Mouse (Mus musculus) liver, adult 2 months (tissue): ENCODE data around the gene Plekhm1. TPM values are rescaled to one million over a fixed set of nuclear protein-coding genes. Genes with fewer than 3 reads are reported as not detected.

Source experiments
- DNase-seq: peaks from one replicate; pipeline ENCODE4 v3.0.0-alpha.2; 2011; ENCODE audit warnings: low read depth, low spot score; ENCODE audit errors: extremely low read depth
- H3K27ac ChIP-seq: fragments of 200-500 bp; replicated peaks from 2 replicates; pipeline ENCODE4 v1.5.1; 2012; ENCODE audit warnings: low read depth, mild to moderate bottlenecking, control low read depth, inconsistent platforms, low read length; ENCODE audit not compliant: insufficient read depth
- H3K27me3 ChIP-seq: fragments of 200-500 bp; 2 replicates; pipeline ENCODE4 v1.6.1; 2012; ENCODE audit warnings: mild to moderate bottlenecking, moderate library complexity, low read length, inconsistent platforms; ENCODE audit not compliant: control insufficient read depth, insufficient read depth
- H3K36me3 ChIP-seq: fragments of 200-500 bp; 2 replicates; pipeline ENCODE4 v1.6.1; 2012; ENCODE audit warnings: low read length, inconsistent platforms; ENCODE audit not compliant: control insufficient read depth, insufficient read depth
- H3K4me1 ChIP-seq: fragments of 200-500 bp; 2 replicates; pipeline ENCODE4 v1.6.1; 2011; ENCODE audit warnings: low read length; ENCODE audit not compliant: control insufficient read depth, insufficient read depth
- H3K4me3 ChIP-seq: fragments of 200-500 bp; 2 replicates; pipeline ENCODE4 v1.5.1; 2011; ENCODE audit warnings: low read depth, mild to moderate bottlenecking, control low read depth, low read length, moderate library complexity; ENCODE audit not compliant: insufficient read depth
- H3K79me2 ChIP-seq: fragments of 200-500 bp; 2 replicates; pipeline ENCODE4 v1.6.1; 2012; ENCODE audit warnings: inconsistent platforms, mild to moderate bottlenecking, low read length, moderate library complexity; ENCODE audit not compliant: control insufficient read depth, insufficient read depth
- H3K9ac ChIP-seq: fragments of 200-500 bp; 2 replicates; pipeline ENCODE4 v1.6.1; 2012; ENCODE audit warnings: low read depth, mild to moderate bottlenecking, control low read depth, inconsistent platforms, low read length
- CTCF ChIP-seq: fragments of 200-500 bp; IDR thresholded peaks from 2 replicates; pipeline ENCODE4 v1.5.1; 2011; ENCODE audit warnings: low read depth, low read length, control low read depth
- POLR2A ChIP-seq: fragments of 200-500 bp; IDR thresholded peaks from 2 replicates; pipeline ENCODE4 v1.6.1; 2011; ENCODE audit warnings: low read length, control low read depth; ENCODE audit not compliant: insufficient read depth; ENCODE audit errors: extremely low read depth
- WGBS: fragments of 180-500 bp; shearing (Covaris S2); methylation state at CpG from one replicate; pipeline ENCODE4 v1.1.7; 2018; 5-methylcytosine and 5-hydroxymethylcytosine counted together
- polyA plus RNA-seq: library from polyadenylated mRNA; depleted of rRNA; stranded (reverse); fragments of >200 nt; gene quantifications from 2 replicates; pipeline ENCODE4 v1.2.3, GENCODE M21; 2012
- total RNA-seq: library from RNA; depleted of rRNA; stranded (reverse); fragments of >200 nt; gene quantifications from 2 replicates; pipeline ENCODE4 v1.2.3, GENCODE M21; 2014

Plekhm1 gene
- total and polyA plus RNA-seq, 2 experiments, result 3.5 to 9.8 TPM

DNA sequence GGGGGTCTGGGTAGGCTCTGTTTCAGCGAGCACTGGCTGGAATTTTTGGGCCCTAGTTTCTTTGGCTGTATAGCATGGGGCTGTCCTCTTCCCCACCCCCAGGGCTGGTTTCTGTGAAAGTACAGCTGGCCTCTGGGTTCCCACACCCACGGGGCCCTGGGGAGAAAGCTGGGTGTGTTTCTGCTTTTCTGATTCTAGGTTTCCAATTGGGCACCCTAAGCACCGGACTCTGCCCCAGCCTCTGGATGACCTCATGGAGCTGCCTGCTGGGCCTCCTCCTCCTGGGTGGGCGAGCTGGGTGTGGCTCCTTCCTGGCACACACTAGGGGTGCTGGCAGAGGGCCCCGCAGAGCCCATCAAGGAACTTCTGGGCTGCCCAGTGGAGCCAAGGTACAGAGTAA is 65.8 kb downstream of the Plekhm1 start:
- DNase-seq, result no peak
- Histone ChIP-seq H3K27me3 (no peaks in the 10 kb centered on the region), H3K4me3 (no peak overlapping the region), H3K79me2 (no peaks in the 10 kb centered on the region), H3K9ac (no peak overlapping the region), H3K36me3 (no peaks in the 10 kb centered on the region), H3K27ac (no peak overlapping the region), H3K4me1 (no peaks in the 10 kb centered on the region; the same call in 1 of the 2 replicates)
- TF ChIP-seq CTCF (no peak), POLR2A (no peak)
- 29% methylated on average over 5 of the region's 5 CpGs for WGBS

DNA sequence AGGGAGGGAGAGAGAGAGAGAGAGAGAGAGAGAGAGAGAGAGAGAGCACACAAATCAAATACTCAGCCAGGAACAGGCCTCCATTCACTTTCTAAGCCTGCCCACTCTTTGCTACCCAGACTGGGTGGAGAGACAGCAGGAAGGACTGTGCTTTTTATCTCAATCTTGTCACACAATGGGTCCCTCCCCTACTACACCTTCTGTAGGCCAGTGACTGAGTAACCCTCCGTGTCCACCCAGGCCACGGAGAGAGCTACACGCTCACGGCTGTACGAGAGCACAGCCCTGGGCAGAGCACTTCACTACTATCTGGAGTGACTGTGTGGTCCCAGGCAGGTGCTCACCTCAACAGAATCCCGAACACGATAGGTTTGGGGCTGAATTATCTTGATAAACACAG is 66.3 kb downstream of the Plekhm1 start:
- Histone ChIP-seq H3K27ac (no peak overlapping the region), H3K9ac (no peak overlapping the region), H3K4me3 (no peak overlapping the region), H3K27me3 (no peaks in the 10 kb centered on the region), H3K4me1 (no peaks in the 10 kb centered on the region; the same call in 1 of the 2 replicates), H3K36me3 (no peaks in the 10 kb centered on the region), H3K79me2 (no peaks in the 10 kb centered on the region)
- no peak for TF ChIP-seq CTCF
- no peak for TF ChIP-seq POLR2A
- 59% methylated on average over 7 of the region's 7 CpGs for whole genome bisulfite sequencing
- DNase-seq, result no peak

DNA sequence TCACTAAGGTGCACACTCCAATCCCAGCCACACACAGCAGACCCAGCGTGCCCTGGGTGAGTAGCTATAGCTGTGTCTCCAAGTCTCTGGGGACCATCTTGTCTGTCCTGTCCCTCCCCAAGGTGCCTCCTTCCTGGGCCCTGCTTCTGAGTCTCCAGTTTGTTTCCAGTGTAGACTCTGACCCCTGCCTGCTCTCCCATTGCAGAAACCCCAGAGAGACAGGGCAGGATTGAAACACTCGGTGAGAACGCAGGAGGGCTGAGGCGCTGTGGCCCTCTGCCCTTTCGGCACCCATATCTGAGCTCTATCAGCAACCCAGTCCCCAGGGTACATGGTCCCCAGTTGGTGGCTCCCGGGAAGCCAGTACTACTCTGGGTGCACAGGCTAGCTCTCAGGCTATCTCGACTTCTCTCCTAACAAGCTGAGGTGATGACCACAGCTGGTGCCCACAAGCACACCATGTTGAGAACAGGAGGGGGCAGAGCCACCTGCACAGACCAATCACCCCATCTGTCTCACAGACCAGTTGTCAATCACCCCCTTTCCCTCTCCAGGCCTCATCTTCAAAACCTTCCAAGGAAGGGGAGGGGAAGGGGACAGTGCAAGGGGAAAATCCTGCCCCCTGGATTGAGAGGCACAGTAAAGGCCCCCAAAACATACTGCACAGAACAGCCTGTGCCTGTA is 66.9 kb downstream of the Plekhm1 start:
- no peaks in the 10 kb centered on the region for H3K27me3 ChIP-seq
- no peak for TF ChIP-seq CTCF
- H3K4me3 ChIP-seq, result no peak overlapping the region
- WGBS, result 74% methylated on average over 7 of the region's 7 CpGs
- no peak overlapping the region for H3K27ac ChIP-seq
- no peaks in the 10 kb centered on the region; the same call in 1 of the 2 replicates for H3K4me1 ChIP-seq
- DNase-seq, result no peak
- no peak overlapping the region for H3K9ac ChIP-seq
- H3K36me3 ChIP-seq, result no peaks in the 10 kb centered on the region
- H3K79me2 ChIP-seq, result no peaks in the 10 kb centered on the region

DNA sequence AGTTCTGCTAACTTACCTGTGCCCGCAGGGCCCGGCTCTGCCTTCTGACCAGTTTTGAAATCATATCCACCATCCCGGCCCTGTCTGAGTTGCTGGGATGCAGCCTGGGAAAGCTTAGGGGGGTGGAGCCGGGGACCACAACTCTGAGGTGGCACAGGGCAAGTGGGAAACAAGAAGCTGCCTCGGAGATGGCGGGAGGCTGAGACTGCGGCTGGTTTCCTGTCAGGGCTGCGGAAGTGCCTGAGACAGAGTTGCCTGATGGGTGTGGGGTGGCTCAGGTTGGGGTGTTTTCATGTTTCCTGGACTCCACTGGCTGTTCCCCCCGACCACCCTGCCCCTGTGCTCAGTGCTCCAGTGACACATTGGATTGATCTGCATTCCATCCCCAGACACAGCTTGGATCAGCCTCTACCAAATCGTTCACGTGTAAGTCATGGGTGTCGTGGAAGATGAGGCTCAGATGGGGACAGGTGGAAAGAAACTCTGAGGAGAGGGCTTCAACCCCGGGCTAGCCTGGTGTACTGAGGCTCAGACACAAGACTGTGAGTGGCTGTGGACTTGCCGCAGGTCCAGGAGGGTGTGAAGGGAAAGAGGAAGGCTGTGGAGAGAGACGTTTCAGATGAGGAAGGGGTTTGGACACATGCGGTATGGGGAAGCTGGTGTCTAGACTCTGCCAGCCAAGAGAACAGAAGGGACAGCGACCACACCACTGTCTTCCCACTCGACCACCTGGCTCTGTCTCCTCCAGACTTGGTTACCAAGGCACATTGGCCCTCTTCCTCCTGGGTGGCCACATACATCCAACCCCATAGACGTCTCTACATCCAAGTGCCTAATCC is 67.8 kb downstream of the Plekhm1 start:
- TF ChIP-seq POLR2A (no peak), CTCF (no peak)
- H3K4me3 ChIP-seq, result peak overlapping the region; percentile 22; the same call in 1 of the 2 replicates
- H3K79me2 ChIP-seq, result no peaks in the 10 kb centered on the region
- H3K4me1 ChIP-seq, result no peaks in the 10 kb centered on the region; the same call in 1 of the 2 replicates
- peaks cover 3% of the 10 kb centered on the region; the same call in 1 of the 2 replicates for H3K27me3 ChIP-seq
- no peak for DNase-seq
- H3K27ac ChIP-seq, result no peak overlapping the region
- H3K9ac ChIP-seq, result no peak overlapping the region
- 74% methylated on average over 19 of the region's 19 CpGs for whole genome bisulfite sequencing
- H3K36me3 ChIP-seq, result no peaks in the 10 kb centered on the region

DNA sequence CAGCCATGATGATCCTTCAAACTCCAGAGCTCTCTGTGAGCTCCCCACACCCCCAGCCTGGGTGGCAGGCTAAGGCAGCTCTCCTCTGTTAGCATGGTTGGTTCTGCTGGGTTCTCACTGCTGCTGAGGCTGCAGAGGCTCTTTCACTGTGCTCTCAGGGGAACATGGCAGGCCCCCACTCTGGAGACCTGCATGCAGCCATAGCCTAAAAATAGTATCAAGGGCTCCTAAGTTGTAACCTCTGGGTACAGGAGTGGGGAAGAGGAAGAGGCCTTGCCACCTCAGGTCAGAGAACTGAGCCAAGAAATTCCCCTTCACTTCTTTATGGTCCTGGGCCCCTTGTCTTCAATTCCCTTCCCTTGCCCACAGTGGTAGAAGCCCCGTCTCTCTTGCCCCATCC is 68.6 kb downstream of the Plekhm1 start:
- 97% methylated on average over 1 of the region's 1 CpGs for WGBS
- H3K4me1 ChIP-seq, result no peaks in the 10 kb centered on the region; the same call in 1 of the 2 replicates
- DNase-seq, result no peak
- TF ChIP-seq POLR2A (no peak), CTCF (no peak)
- no peaks in the 10 kb centered on the region for H3K79me2 ChIP-seq
- no peaks in the 10 kb centered on the region for H3K36me3 ChIP-seq
- H3K27ac ChIP-seq, result no peak overlapping the region
- H3K4me3 ChIP-seq, result no peak overlapping the region
- H3K9ac ChIP-seq, result no peak overlapping the region
- peaks cover 3% of the 10 kb centered on the region; the same call in 1 of the 2 replicates for H3K27me3 ChIP-seq
